Mouse (Mus musculus): ENCODE results near the gene Ube2v1. TPM values are rescaled to one million over a fixed set of nuclear protein-coding genes. Genes with fewer than 3 reads are reported as not detected.

Gene Ube2v1
- total RNA-seq, 2 experiments from 2014 or later = 213 to 235 TPM

GRCm38 (mm10) chr2:167568112-167568511, 63.8 kb downstream of the Ube2v1 start:
- DNase-seq (ENCODE audit: extremely low spot score in 1 of 2, low spot score in 1 of 2) = no peak

GRCm38 (mm10) chr2:167565682-167566081, 66.2 kb downstream of the Ube2v1 start:
- no peak for DNase-seq (ENCODE audit: extremely low spot score in 1 of 2, low spot score in 1 of 2)

DNA sequence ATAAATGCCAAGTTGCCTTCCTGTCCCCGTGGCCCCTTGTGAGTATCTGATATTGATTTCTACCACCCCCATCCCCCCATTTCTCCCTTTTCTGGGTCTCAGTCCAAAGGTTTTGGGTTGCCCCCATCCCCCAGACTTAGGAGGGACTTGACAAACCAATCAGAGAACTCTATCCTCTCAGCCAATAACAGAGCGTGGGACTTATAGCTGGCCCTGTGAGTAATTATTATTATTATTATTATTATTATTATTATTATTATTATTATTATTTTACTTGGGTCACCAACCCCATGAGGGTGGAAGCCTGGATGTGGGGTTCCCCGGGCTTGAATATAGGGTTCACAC, 66.6 kb downstream of the Ube2v1 start:
- DNase-seq (ENCODE audit: extremely low spot score in 1 of 2, low spot score in 1 of 2) = no peak

DNA sequence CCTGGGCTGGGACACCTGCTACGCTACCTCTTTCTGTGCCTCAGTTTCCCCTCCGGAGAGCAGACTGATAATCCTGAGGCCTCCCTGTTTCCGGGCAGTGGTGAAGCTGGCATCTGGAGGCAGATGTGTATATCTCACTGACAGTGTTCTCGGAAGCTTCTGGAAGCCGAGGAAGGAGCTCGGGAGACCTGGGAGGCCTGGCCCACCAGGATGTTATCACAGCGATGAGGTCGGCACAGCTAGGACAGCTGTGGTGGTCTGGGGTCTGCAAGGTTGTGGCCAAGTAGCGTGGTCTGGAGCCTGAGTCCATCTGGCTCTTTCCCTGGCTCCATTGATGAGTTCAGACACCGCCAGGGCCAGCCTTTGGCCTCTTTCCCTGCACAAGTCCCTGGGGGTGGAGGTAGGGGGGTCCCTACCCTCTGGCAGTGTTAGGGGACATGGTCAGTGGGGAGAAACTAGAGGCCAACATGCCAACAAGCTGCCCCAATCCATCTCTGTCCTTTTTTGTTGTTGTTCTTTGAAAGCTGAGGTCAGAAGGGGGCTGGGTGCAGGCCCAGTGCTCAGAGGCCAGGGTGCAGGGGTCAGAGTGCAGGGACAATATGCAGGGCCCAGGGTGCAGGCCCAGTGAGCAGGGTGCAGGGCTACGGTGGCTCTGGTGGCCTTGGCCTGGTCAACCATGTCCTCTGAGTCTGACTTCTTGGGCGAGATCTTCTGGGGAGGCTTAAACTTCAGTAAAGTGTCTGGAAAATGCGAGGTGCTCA, 67.2 kb downstream of the Ube2v1 start:
- DNase-seq (ENCODE audit: extremely low spot score in 1 of 2, low spot score in 1 of 2) = no peak

- DNase-seq (ENCODE audit: extremely low spot score in 1 of 2, low spot score in 1 of 2) = no peak
Measured at GRCm38 (mm10) chr2:167563703-167564102, 68.2 kb downstream of the Ube2v1 start.

DNA sequence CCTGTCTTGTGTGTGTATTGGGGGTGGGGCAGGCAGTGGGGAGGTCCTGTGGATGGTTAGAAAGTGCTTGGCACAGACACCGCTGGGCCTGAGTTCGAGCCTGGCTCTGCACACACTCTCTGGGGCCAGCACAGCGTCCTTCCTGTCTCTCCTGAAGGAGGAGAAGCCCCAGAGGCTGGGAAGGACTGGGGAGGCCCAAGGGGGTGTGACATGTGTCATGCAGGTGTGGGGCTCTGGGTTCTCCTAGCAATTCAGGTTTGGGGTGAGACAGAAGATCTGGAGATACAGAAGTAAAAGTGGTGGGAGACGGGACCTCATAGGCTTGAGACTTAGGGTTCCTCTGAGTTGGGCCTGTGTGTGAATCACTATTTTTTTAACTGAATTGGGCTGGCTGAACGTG, 68.9 kb downstream of the Ube2v1 start:
- no peak for DNase-seq (ENCODE audit: extremely low spot score in 1 of 2, low spot score in 1 of 2)

DNA sequence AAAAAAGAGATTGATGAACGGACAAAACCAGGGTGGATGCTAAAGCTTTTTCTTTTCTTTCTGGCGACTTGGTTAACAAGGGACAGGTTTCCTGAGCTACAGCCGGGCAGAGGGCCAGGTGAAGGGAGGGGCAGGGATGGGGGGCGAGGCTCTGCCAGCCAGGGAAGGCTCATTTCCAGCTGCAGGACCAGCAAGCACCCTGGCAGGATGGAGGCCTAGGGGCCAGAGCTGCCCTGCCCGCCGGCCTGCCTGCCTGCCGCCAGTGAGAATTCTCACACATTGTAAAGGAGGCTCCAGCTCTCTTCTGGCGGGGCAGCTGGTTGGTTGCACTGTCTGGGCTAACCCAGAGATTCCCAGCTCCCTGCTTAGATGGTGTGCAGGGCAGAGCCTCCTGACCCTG, 69.8 kb downstream of the Ube2v1 start:
- DNase-seq (ENCODE audit: extremely low spot score in 1 of 2, low spot score in 1 of 2) = peak in 1 of 2 experiments; percentile 31

DNA sequence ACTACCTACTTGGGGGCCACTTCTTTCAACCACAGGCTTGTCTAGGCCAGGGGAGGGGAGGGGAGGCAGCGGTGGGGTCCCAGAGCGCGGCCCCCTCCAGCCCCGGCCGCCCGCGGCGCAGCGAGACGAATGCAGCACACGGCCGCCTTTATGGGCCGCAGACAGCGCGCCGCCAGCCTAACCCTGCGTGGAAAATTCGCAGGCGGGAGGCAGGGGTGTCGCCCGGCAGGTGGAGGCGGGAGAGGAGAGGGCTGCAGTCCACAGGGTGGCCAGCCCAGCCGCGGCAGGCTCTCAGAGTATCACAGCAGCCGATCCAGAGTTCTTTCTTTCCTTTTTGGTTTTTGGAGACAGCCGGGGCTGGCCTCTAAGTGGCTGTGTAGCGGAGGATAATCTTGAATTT, 72.5 kb downstream of the Ube2v1 start:
- no peak for DNase-seq (ENCODE audit: extremely low spot score in 1 of 2, low spot score in 1 of 2)

Small RNA genes lying within 50 kb of the gene (microRNA-seq; reads per million reads assigned to microRNA genes)
- 0 reads per million in 2 experiments for gene Gm22355

Other genes starting within 250 kb of the Ube2v1 start
- gene Slc9a8, start 210.4 kb downstream of the Ube2v1 start, total RNA-seq (2021) = 10 to 100 TPM; 25.9 to 35.7 TPM
- 10 to 100 TPM; 51.1 to 53.1 TPM for gene Rnf114, start 139.4 kb downstream of the Ube2v1 start, total RNA-seq (2021)
- gene Spata2, start 139.2 kb downstream of the Ube2v1 start, total RNA-seq (2021) = 10 to 100 TPM; 78.7 to 83.9 TPM
- under 1 TPM; 0.27 to 0.75 TPM for gene Snai1, start 93.9 kb downstream of the Ube2v1 start, total RNA-seq (2021)
- 10 to 100 TPM; 51.0 to 51.3 TPM for gene Gm20431, start 29.4 kb upstream of the Ube2v1 start, total RNA-seq (2021)
- gene Cebpb, start 56.8 kb upstream of the Ube2v1 start, total RNA-seq (2021) = 10 to 100 TPM; 32.4 to 32.8 TPM
- gene Tmem189, start 57.7 kb upstream of the Ube2v1 start, total RNA-seq (2021) = 10 to 100 TPM; 57.3 to 60.3 TPM